Mouse (Mus musculus) gastrocnemius, postnatal 25 days (tissue): ENCODE measurements around the gene Gm29582. TPM values are rescaled to one million over a fixed set of nuclear protein-coding genes. Genes with fewer than 3 reads are reported as not detected.
"Not testable (repeated sequence)": the region's sequence is repeated elsewhere in the genome, so short reads cannot be mapped to it uniquely, and the experiment has no call there.

Experiments used
- DNase-seq: peaks from one replicate; pipeline ENCODE4 v3.0.0; 2022
- long read RNA-seq, 2 experiments: library from polyadenylated mRNA; stranded (forward); transcript quantifications; one replicate each; pipeline ENCODE4 v2.0.0; 2021
- total RNA-seq, 2 experiments: library from RNA; stranded (reverse); gene quantifications; 1 replicate in 1 of 2; 2 replicates in 1 of 2; pipeline ENCODE4 v1.2.3; 2021

Gm29582 gene
- total RNA-seq = not detected
- long read RNA-seq, experiment 1 = 0 reads
- long read RNA-seq, experiment 2 = 0 reads

DNA sequence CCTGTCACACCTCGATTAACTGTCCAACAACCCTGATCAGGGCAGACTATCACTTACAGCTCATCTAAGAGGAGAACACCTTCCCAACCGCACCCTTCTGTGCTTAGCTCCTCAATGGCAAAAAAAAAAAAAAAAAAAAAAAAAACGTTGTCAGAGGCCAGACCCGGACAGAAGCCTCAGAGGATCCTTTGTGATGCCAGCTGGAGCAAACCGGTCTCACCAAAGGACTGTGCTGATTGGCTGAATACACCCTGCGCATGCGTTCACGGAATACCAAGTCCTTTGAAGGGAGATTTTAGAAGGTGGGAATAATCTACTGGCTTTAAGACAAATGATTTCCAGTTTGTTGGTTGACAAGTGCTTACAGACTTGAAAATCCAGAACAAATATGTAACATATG lies at the start of gene Gm29582:
TSS of gene Gm29582 (minus strand) at position 101 of the 400 bp plus-strand sequence.
- DNase-seq = not testable (repeated sequence)
